Mouse (Mus musculus): ENCODE results near the gene Pdik1l.

DNA sequence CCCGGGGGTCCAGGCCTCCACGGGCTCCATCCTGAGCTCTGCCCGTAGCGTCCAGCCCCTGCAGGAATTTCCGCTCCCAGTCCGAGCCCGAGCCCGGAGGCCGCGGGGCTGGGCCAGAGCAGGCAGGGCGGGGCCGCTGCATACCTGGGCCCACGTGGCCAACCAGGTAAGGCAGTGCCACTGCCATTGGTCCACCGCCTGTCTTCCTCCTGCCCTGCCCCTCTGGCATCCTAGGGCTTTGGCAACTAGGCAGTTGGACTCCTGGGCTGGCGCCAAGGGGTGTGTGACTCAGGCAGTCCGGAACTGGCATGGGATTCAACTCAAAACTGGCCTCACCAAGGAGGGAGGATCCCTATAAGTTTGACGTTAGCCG lies 49.4 kb downstream of the Pdik1l start, which contains the start of gene Cnksr1:
- TF ChIP-seq POLR2A (IDR thresholded peaks at IDR 0.05; ENCODE audit: borderline replicate concordance, insufficient read depth, low read length): no peak
- no peak for TF ChIP-seq CTCF (IDR thresholded peaks at IDR 0.05; ENCODE audit: borderline replicate concordance, insufficient read depth, low read depth, low read length)
